Mouse (Mus musculus): ENCODE results near the gene Kdm1b.

Gene Kdm1b

GRCm38 (mm10) chr13:47043030-47043680, at the start of gene Kdm1b:
Kdm1b (plus strand) TSS chr13:47043499.
- peak; percentile 100 for DNase-seq

- no peak for DNase-seq
Measured at GRCm38 (mm10) chr13:46997355-46997754, 45.9 kb upstream of the Kdm1b start.

GRCm38 (mm10) chr13:46999498-46999897, 43.8 kb upstream of the Kdm1b start:
- DNase-seq: no peak

- no peak for DNase-seq
Measured at GRCm38 (mm10) chr13:47001590-47001989, 41.7 kb upstream of the Kdm1b start.

GRCm38 (mm10) chr13:47013740-47014139, 29.6 kb upstream of the Kdm1b start:
- no peak for DNase-seq

- peak; percentile 91 to 93 for DNase-seq
Measured at GRCm38 (mm10) chr13:47014334-47015194, 28.7 kb upstream of the Kdm1b start, which contains the start of gene Nhlrc1. Nhlrc1 (minus strand) TSS chr13:47014850.

GRCm38 (mm10) chr13:47015195-47015501, 28.2 kb upstream of the Kdm1b start:
- DNase-seq: no peak

GRCm38 (mm10) chr13:47017259-47017658, 26.0 kb upstream of the Kdm1b start:
- DNase-seq: peak; percentile 77 to 79

- DNase-seq: no peak
Measured at GRCm38 (mm10) chr13:47019774-47020173, 23.5 kb upstream of the Kdm1b start.

- peak; percentile 29 to 36 for DNase-seq
Measured at GRCm38 (mm10) chr13:47020798-47021197, 22.5 kb upstream of the Kdm1b start.

- no peak for DNase-seq
Measured at GRCm38 (mm10) chr13:47030376-47031107, 12.8 kb upstream of the Kdm1b start.

- no peak for DNase-seq
Measured at GRCm38 (mm10) chr13:47033602-47034001, 9.7 kb upstream of the Kdm1b start.

- DNase-seq: no peak
Measured at GRCm38 (mm10) chr13:47037946-47038345, 5.4 kb upstream of the Kdm1b start.

- DNase-seq: no peak
Measured at GRCm38 (mm10) chr13:47040061-47040460, 3.2 kb upstream of the Kdm1b start.

- peak in 1 of 2 experiments; percentile 34 for DNase-seq
Measured at GRCm38 (mm10) chr13:47042024-47042633, 1.2 kb upstream of the Kdm1b start.

GRCm38 (mm10) chr13:47043833-47044616, 726 bp downstream of the Kdm1b start:
- DNase-seq: peak in 1 of 2 experiments; percentile 50

GRCm38 (mm10) chr13:47044617-47044947, 1.3 kb downstream of the Kdm1b start, which contains the start of gene Tpmt:
Tpmt (minus strand) TSS chr13:47044737.
- DNase-seq: peak; percentile 43 to 49

GRCm38 (mm10) chr13:47047996-47048395, 4.7 kb downstream of the Kdm1b start:
- no peak for DNase-seq

- DNase-seq: no peak
Measured at GRCm38 (mm10) chr13:47050009-47050408, 6.7 kb downstream of the Kdm1b start.

GRCm38 (mm10) chr13:47053971-47054370, 10.7 kb downstream of the Kdm1b start:
- no peak for DNase-seq

GRCm38 (mm10) chr13:47056126-47056525, 12.8 kb downstream of the Kdm1b start:
- DNase-seq: no peak

GRCm38 (mm10) chr13:47056781-47057180, 13.5 kb downstream of the Kdm1b start:
- no peak for DNase-seq

Measured in cerebellum, postnatal 10 days (tissue).